Mouse (Mus musculus): ENCODE results near the gene Scamp1. TPM values are rescaled to one million over a fixed set of nuclear protein-coding genes. Genes with fewer than 3 reads are reported as not detected.

The Scamp1 gene
- polyA plus RNA-seq, 1 experiment: 22.3 TPM

GRCm38 (mm10) chr13:94271284-94271683, 14.4 kb downstream of the Scamp1 start:
- Histone ChIP-seq H3K27me3 (replicated peaks; ENCODE audit: control insufficient read depth, insufficient read depth, low read length) (no peaks in the 10 kb centered on the region), H3K36me3 (ENCODE audit: control insufficient read depth, insufficient read depth, low read length) (no peaks in the 10 kb centered on the region), H3K27ac (ENCODE audit: insufficient read depth, low read depth, low read length) (no peak overlapping the region), H3K4me1 (ENCODE audit: control insufficient read depth, insufficient read depth, low read length) (no peaks in the 10 kb centered on the region), H3K4me3 (ENCODE audit: insufficient read depth, low read depth, low read length) (no peak overlapping the region)
- TF ChIP-seq CTCF (conservative IDR thresholded peaks at IDR 0.05; ENCODE audit: insufficient read depth, insufficient read length, low read depth, low read length): no peak
- no peak for TF ChIP-seq POLR2A (IDR thresholded peaks at IDR 0.05; ENCODE audit: low read depth, low read length)
- DNase-seq: no peak
- WGBS: 94% methylated on average over 6 of the region's 6 CpGs

GRCm38 (mm10) chr13:94268201-94268600, 17.5 kb downstream of the Scamp1 start:
- DNase-seq: no peak
- Histone ChIP-seq H3K27me3 (replicated peaks; ENCODE audit: control insufficient read depth, insufficient read depth, low read length) (no peaks in the 10 kb centered on the region), H3K27ac (ENCODE audit: insufficient read depth, low read depth, low read length) (no peak overlapping the region), H3K4me1 (ENCODE audit: control insufficient read depth, insufficient read depth, low read length) (no peaks in the 10 kb centered on the region), H3K36me3 (ENCODE audit: control insufficient read depth, insufficient read depth, low read length) (no peaks in the 10 kb centered on the region), H3K4me3 (ENCODE audit: insufficient read depth, low read depth, low read length) (no peak overlapping the region)
- 57% methylated on average over 7 of the region's 7 CpGs for WGBS
- TF ChIP-seq CTCF (conservative IDR thresholded peaks at IDR 0.05; ENCODE audit: insufficient read depth, insufficient read length, low read depth, low read length): no peak
- TF ChIP-seq POLR2A (IDR thresholded peaks at IDR 0.05; ENCODE audit: low read depth, low read length): no peak

- no peak overlapping the region for H3K4me3 ChIP-seq (ENCODE audit: insufficient read depth, low read depth, low read length)
- 67% methylated on average over 4 of the region's 4 CpGs for WGBS
- TF ChIP-seq CTCF (conservative IDR thresholded peaks at IDR 0.05; ENCODE audit: insufficient read depth, insufficient read length, low read depth, low read length) (no peak), POLR2A (IDR thresholded peaks at IDR 0.05; ENCODE audit: low read depth, low read length) (no peak)
- H3K27ac ChIP-seq (ENCODE audit: insufficient read depth, low read depth, low read length): no peak overlapping the region
- no peaks in the 10 kb centered on the region for H3K27me3 ChIP-seq (replicated peaks; ENCODE audit: control insufficient read depth, insufficient read depth, low read length)
- DNase-seq: no peak
- H3K36me3 ChIP-seq (ENCODE audit: control insufficient read depth, insufficient read depth, low read length): no peaks in the 10 kb centered on the region
- H3K4me1 ChIP-seq (ENCODE audit: control insufficient read depth, insufficient read depth, low read length): 0 out of 2 replicates have a peak, but pooled peaks cover 2% of the 10 kb centered on the region
Measured at GRCm38 (mm10) chr13:94267190-94267589, 18.5 kb downstream of the Scamp1 start.

- H3K4me1 ChIP-seq (ENCODE audit: control insufficient read depth, insufficient read depth, low read length): 0 out of 2 replicates have a peak, but pooled peaks cover 2% of the 10 kb centered on the region
- no peak for TF ChIP-seq CTCF (conservative IDR thresholded peaks at IDR 0.05; ENCODE audit: insufficient read depth, insufficient read length, low read depth, low read length)
- no peak for TF ChIP-seq POLR2A (IDR thresholded peaks at IDR 0.05; ENCODE audit: low read depth, low read length)
- WGBS: 86% methylated on average over 6 of the region's 6 CpGs
- H3K27me3 ChIP-seq (replicated peaks; ENCODE audit: control insufficient read depth, insufficient read depth, low read length): no peaks in the 10 kb centered on the region
- no peak overlapping the region for H3K27ac ChIP-seq (ENCODE audit: insufficient read depth, low read depth, low read length)
- H3K36me3 ChIP-seq (ENCODE audit: control insufficient read depth, insufficient read depth, low read length): no peaks in the 10 kb centered on the region
- DNase-seq: no peak
- no peak overlapping the region for H3K4me3 ChIP-seq (ENCODE audit: insufficient read depth, low read depth, low read length)
Measured at GRCm38 (mm10) chr13:94266530-94266929, 19.1 kb downstream of the Scamp1 start.

GRCm38 (mm10) chr13:94265291-94265690, 20.4 kb downstream of the Scamp1 start:
- TF ChIP-seq POLR2A (IDR thresholded peaks at IDR 0.05; ENCODE audit: low read depth, low read length) (no peak), CTCF (conservative IDR thresholded peaks at IDR 0.05; ENCODE audit: insufficient read depth, insufficient read length, low read depth, low read length) (no peak)
- no peaks in the 10 kb centered on the region for H3K27me3 ChIP-seq (replicated peaks; ENCODE audit: control insufficient read depth, insufficient read depth, low read length)
- 81% methylated on average over 3 of the region's 3 CpGs for WGBS

GRCm38 (mm10) chr13:94263943-94264342, 21.7 kb downstream of the Scamp1 start:
- Histone ChIP-seq H3K27me3 (replicated peaks; ENCODE audit: control insufficient read depth, insufficient read depth, low read length) (no peaks in the 10 kb centered on the region), H3K27ac (ENCODE audit: insufficient read depth, low read depth, low read length) (no peak overlapping the region), H3K36me3 (ENCODE audit: control insufficient read depth, insufficient read depth, low read length) (no peaks in the 10 kb centered on the region), H3K4me1 (ENCODE audit: control insufficient read depth, insufficient read depth, low read length) (0 out of 2 replicates have a peak, but pooled peaks cover 2% of the 10 kb centered on the region), H3K4me3 (ENCODE audit: insufficient read depth, low read depth, low read length) (no peak overlapping the region)
- WGBS: 56% methylated on average over 5 of the region's 5 CpGs
- DNase-seq: no peak
- no peak for TF ChIP-seq POLR2A (IDR thresholded peaks at IDR 0.05; ENCODE audit: low read depth, low read length)
- TF ChIP-seq CTCF (conservative IDR thresholded peaks at IDR 0.05; ENCODE audit: insufficient read depth, insufficient read length, low read depth, low read length): no peak

More at GRCm38 (mm10) chr13:94265291-94265690, 20.4 kb downstream of the Scamp1 start:
- 0 out of 2 replicates have a peak, but pooled peaks cover 2% of the 10 kb centered on the region for H3K4me1 ChIP-seq (ENCODE audit: control insufficient read depth, insufficient read depth, low read length)
- no peaks in the 10 kb centered on the region for H3K36me3 ChIP-seq (ENCODE audit: control insufficient read depth, insufficient read depth, low read length)
- no peak overlapping the region for H3K4me3 ChIP-seq (ENCODE audit: insufficient read depth, low read depth, low read length)
- no peak for DNase-seq
- no peak overlapping the region for H3K27ac ChIP-seq (ENCODE audit: insufficient read depth, low read depth, low read length)

GRCm38 (mm10) chr13:94262551-94262950, 23.1 kb downstream of the Scamp1 start:
- Histone ChIP-seq H3K36me3 (ENCODE audit: control insufficient read depth, insufficient read depth, low read length) (no peaks in the 10 kb centered on the region), H3K27ac (ENCODE audit: insufficient read depth, low read depth, low read length) (no peak overlapping the region), H3K27me3 (replicated peaks; ENCODE audit: control insufficient read depth, insufficient read depth, low read length) (no peaks in the 10 kb centered on the region), H3K4me3 (ENCODE audit: insufficient read depth, low read depth, low read length) (no peak overlapping the region), H3K4me1 (ENCODE audit: control insufficient read depth, insufficient read depth, low read length) (peaks cover 4% of the 10 kb centered on the region)
- WGBS: 57% methylated on average over 4 of the region's 4 CpGs
- no peak for DNase-seq
- TF ChIP-seq CTCF (conservative IDR thresholded peaks at IDR 0.05; ENCODE audit: insufficient read depth, insufficient read length, low read depth, low read length) (no peak), POLR2A (IDR thresholded peaks at IDR 0.05; ENCODE audit: low read depth, low read length) (no peak)
